Mouse (Mus musculus): ENCODE measurements at regions not wholly inside any gene's neighbourhood (a gene's known extent, or its start where the extent isn't known, plus 50 kb on each side); places are given as distances from the start of the nearest gene placed in this dataset.
A peak's percentile ranks its signal among the peaks of the same experiment; 100 is the strongest.

- H3K9me3 ChIP-seq (replicated peaks), result no peaks in the 10 kb centered on the region
- no peak for ATAC-seq (ENCODE audit: insufficient number of reproducible peaks, low FRiP score, low TSS enrichment, low read depth)
- H3K9ac ChIP-seq, result no peak overlapping the region
- no peak overlapping the region for H3K27ac ChIP-seq (replicated peaks)
- no peaks in the 10 kb centered on the region for H3K27me3 ChIP-seq
- no peak overlapping the region for H3K4me3 ChIP-seq (replicated peaks)
- no peak overlapping the region for H3K4me2 ChIP-seq (replicated peaks)
- H3K4me1 ChIP-seq, result peaks cover 33% of the 10 kb centered on the region
- no peaks in the 10 kb centered on the region for H3K36me3 ChIP-seq
- WGBS, result 57% methylated on average over 25 of the region's 25 CpGs
Observed at GRCm38 (mm10) chr9:102782926-102783850, 51.5 kb upstream of the Ryk start.

GRCm38 (mm10) chr9:102784329-102785026 is 50.2 kb upstream of the Ryk start:
- no peak overlapping the region for H3K4me2 ChIP-seq (replicated peaks)
- 11% methylated on average over 10 of the region's 10 CpGs for WGBS
- peak; percentile 48; the same call in 1 of the 2 replicates for ATAC-seq (ENCODE audit: insufficient number of reproducible peaks, low FRiP score, low TSS enrichment, low read depth)

More at GRCm38 (mm10) chr9:102784329-102785026, 50.2 kb upstream of the Ryk start:
- no peak overlapping the region for H3K9ac ChIP-seq
- no peak overlapping the region for H3K27ac ChIP-seq (replicated peaks)
- peaks cover 23% of the 10 kb centered on the region for H3K4me1 ChIP-seq
- H3K36me3 ChIP-seq, result no peaks in the 10 kb centered on the region
- no peaks in the 10 kb centered on the region for H3K27me3 ChIP-seq
- H3K9me3 ChIP-seq (replicated peaks), result no peaks in the 10 kb centered on the region
- H3K4me3 ChIP-seq (replicated peaks), result no peak overlapping the region

Data from embryonic facial prominence, embryonic 15.5 days (tissue).